Mouse (Mus musculus) 416B (cell line): ENCODE data around the gene Gm4131.

Source experiments
- DNase-seq: peaks from one replicate; pipeline ENCODE4 v3.0.0; 2011; ENCODE audit warnings: low read depth

Gene Gm4131

DNA sequence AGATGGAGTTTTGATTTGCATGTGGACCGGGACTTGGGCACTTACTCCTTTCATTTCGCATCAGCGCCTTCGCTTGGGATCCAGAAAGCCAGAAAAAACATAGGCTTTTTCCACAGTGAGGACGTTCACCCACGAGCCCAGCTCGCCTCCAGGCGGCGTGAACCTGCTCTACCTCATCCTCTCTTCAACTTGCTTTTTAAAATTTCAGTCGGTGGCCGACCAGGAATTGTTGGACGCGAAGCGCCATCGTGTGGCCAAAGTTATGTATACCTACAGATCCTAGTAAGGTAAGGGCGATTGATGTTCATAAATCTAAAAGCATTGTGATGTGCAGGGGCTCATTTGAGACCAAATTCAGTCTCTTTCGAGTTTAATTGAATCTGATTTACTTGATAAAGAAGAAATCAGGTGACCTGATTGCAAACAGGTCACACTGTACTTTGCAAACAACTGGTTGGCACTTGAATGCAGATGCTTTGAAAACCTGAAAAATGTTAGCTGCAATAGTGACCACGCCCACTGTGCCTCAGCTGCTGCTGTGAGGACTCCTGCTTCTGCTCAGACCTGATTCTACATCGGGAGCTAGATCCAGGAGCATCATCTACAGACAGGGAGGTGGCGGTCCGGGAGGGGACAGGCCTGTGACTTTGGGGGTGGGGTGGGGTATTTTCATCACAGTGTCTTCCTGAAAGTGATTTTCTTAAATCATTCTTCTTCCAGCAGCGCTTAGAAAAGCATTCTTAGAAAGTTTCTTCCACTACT, 109.1 kb downstream of the Gm4131 start:
- peak; percentile 81 for DNase-seq

DNA sequence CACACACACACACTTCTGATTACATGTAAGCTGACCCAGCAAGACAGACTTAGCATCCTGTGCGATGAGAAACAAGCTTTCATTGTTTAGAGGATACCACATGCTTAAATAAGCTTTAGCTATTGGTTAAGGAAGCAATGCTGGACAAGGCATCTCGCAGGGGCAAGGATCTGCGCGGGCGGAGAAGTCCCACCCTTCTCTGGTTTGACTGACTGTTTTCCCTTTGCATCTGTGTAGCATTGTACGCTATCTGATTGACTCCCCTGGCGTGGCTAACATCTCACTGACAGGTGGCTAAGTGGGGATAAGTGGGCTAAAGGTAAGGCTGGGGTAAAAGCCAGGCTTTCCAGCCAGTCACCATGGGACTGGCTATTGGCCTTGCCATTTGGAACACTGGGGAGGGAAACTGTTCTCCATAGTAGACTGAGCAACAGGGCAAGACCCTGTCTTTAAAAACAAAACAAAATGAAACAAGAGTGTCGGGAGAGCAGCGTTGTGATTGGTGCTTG, 110.4 kb downstream of the Gm4131 start, which contains the start of gene Gucy1b2:
Gene Gucy1b2 (minus strand): TSS at position 51 of the 509 bp plus-strand sequence.
- no peak for DNase-seq

DNA sequence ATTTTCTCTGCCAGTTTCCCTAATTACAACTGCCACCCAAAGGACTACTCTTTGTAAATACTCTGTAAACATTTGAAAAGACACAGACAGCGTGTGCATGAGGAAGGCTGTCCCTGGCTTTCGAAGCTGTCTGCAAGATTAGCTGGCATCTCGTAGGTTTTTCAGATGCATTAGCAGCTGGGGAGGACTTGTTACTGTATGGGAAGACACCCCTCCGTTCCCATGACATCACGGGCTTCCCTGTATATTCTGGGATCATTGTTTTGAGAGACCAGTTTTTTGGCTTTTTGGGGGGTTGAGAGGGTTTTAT, 111.2 kb downstream of the Gm4131 start:
- DNase-seq: no peak

DNA sequence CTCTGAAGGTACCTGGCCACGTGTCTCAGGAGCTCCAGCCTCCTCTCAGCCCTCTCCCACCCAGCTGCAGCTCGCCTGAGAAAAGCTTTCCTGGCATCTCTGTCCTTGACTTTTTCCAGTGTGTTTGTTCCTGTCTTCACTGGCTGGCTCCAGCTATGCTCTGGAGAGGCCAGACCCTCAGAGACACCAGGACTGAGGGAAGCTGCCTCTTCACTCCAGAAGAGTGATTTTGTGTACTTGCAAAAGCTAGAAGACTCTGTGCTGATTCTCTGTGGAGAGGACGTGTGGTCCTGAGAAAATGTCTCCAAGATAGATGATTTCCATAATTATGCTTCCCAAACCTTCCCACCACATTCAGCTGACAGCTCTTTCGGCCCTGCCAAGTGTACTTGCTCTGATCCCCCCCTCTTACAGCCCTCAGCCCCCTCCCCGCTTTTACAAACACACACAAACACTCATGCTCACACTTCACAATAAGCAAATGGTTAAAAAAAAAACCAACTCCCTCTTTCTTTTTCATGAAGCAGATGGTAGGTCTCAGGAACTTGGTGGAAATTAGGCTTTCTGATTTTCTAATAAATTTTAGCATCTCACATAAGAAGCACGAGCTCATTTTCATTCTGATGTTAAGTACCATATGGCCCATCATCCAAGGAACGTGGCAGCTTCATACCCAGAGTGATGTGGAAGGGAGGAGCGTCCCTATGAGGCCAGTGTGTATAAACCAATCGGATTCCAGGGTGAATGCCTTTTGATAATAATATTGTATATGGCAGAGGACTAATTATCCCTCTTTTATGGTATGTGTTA, 111.8 kb downstream of the Gm4131 start:
- no peak for DNase-seq

DNA sequence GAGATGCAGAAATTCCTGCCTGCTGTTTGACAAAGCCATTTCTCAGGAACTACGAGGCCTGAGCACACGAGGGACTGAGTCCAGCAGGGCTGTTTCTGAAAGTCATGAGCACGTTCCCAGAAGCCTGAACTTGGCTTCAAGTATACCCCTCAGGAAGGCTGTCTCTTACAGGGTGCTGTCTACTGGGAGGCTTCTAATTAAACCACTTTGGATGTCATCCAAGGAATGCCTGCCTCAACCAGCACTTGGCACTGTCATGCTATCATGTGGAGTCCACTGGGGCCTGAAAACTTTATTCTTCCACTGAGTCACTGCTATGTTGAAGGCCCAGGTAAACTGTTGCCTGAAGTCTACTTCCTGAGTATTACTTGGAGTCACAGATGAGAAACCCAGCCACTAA, 112.6 kb downstream of the Gm4131 start:
- DNase-seq: no peak

DNA sequence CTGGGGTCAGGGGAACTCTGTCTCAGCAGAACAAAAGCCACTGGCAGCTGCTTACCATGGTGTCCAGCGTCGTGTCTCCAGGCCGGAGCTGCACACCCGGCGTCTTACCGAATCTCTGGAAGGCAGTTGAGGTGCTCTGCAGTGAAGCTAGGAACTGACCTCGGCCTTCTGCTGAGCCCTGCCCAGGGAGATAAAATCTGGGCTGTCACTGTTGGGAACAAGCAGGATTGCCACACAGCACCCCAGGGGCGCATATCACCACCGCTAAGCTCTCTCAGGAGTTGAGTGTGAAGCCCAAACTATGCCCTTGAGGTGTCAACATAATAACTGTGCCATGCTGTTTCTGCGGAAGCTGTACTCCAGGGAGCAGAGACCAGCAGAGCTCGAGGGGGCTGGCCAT, 113.4 kb downstream of the Gm4131 start:
- no peak for DNase-seq

DNA sequence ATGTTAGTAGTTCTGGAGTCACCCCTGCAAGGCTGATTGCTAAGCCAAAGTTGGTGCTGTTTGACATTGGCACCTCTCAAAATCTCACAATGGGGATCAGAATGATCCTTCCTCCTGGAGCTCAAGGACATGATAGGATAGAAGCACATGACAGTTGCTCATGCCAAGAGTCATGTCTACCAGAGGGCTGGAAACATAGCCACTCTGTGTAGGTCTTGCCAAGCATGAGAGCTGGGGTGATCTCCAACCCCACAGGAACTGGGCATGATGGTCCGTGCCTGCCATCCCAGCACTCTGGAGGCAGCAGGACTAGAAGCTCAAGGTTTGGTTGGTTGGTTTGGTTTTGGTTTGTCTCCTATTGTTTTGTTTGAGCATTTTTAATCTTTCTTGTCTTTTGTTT, 116.0 kb downstream of the Gm4131 start:
- no peak for DNase-seq

DNA sequence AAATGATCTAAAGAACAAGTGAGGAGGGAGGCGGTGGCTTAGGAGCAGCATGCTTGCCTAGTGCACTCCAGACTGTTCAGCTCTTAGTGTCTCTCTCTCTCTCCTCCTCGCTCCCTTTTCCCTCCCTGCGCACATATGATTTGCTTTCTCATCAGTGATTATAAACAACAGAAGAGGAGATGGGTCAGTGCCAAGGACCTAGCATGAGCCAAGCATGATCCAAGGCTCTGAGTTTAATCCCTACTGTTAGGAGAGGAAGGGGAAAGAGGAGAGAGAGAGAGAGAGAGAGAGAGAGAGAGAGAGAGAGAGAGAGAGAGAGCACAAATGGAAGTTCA, 119.5 kb downstream of the Gm4131 start:
- DNase-seq: no peak

DNA sequence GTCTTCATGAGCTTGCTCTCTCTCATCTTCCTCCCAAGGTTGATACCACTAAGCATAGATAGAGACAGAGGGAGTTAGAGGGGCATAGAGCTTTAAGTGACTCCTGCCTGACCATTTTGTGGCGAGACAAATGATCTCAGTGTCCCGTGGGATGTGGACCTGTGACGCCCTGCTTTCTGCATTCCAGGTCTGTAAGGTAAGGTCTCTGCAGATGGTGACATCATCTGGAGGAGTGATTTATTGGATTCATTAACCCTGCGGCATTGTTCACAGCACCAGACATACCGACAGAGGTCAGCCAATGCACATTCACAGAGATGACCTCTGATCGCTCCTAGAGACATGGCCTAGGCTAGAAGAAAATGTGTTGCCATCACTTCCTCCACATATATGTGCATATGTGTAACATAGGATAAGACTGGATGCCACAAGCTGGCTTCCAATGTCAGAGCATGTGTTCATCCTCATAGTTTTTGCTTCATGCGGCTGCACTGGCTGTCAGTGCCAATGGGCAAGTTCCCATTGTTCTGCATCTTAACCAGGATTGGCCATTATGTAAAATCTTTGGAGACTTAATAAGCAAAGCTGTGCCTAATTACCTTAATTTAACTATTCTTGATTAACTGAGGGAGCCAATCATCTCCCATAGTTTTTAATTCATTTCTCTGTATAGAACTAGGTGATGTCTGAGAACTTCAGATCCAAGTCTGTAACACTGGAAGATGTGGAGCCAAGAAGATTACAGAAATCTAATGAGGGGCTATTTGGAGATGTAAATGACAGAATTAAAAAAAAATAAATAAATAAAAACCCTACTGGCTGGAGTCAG, 120.1 kb downstream of the Gm4131 start:
- no peak for DNase-seq

DNA sequence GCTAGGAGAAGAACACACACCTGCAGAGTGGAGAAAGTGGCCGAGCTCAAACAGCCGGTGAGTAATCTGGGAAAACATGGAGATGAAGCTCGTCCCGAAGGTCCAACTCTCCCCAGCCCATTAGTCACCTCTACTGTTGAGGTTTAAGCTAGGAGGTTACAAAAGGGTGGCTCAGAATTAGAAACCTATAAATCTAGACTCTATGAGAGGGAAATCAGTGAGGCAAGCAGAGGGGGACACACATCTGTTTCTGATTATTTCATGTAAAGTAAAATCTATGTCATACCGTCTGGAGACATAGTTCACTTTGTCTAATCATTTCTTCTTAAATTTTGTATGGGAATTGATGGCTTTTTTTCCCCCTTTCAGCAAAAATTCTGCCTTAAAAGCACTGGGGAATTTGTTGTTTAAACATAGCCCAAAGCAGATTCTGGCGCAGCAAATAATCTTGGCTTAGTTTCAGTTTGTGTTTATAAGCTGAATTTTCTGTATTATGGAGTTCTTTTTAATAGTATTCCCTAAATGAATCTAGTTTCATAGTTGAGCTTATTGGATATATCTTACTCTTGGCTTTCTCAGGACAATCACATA, 122.8 kb downstream of the Gm4131 start:
- DNase-seq: no peak

DNA sequence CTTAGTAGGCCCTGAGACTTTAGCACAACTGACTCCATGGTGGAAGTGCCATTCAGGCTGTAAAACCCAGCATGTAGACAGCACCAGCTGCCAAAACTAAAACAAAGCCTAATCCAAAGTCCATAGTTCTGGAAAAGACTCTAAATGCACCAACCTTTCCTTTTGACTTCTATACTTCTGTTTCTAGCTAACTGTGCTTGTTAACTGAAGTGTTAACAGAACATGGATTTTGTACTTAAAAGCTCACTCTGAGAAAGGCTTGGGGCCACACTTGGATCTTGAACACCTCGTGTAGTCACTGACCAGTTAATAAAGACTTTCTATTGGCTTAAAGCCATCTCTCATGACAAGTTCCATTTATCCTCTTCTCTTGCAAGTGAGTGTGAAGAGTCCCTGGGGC, 123.8 kb downstream of the Gm4131 start:
- DNase-seq: no peak

DNA sequence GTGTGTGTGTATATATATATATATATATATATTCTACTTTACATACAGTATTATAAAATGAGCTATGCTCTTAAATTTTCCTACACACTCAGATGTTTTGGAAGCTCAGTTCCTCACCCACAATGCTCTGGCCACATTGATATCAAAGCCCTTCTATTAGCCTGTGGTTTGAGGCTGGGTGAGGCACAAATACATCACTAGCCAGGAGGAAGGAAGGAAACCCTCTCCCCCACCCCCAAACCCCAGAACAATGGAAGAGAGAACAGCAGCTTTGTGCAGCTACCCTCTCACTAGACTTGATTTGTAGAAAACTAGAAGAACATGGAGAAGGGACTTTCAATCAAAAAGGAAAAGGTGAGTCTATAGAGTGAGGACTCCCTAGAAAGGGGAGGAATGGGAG, 126.7 kb downstream of the Gm4131 start:
- DNase-seq: peak; percentile 38

DNA sequence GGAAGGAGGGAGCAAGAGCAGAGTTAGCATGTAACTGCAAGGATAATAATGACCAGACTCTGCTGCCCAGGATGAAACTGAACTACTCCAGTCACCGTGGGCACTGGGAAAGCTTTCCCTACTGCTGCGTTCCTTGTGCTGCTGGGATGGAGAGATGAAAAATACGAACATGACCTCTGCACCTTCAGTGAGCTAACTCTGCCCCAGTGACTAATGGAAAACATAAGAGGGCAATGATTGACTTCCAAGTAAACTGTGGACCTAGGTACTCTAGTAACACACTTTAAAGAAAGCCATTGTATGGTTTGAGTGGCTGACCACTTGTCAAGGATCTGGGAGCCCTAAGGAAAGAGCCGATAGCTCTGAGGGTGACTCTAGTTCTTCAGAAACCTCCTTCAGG, 128.5 kb downstream of the Gm4131 start:
- DNase-seq: no peak

DNA sequence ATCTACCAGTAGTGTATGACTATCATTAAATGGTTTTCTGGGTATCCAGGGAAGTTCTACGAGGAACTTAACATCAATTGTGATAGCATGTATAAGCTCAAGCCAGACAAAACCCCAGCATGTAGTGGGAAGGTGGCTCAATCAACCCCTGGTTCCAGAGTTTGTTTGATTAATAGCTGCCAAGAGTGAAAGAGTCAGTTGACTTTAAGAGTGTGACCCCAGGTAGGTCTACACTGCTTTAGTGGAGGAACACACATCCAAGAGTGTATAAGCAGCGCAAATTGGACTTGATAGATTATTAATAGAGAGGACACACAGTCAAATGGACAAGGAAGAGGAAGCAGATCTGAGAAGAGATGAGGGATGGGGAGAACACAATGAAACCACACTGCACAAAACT, 128.9 kb downstream of the Gm4131 start:
- DNase-seq: no peak

DNA sequence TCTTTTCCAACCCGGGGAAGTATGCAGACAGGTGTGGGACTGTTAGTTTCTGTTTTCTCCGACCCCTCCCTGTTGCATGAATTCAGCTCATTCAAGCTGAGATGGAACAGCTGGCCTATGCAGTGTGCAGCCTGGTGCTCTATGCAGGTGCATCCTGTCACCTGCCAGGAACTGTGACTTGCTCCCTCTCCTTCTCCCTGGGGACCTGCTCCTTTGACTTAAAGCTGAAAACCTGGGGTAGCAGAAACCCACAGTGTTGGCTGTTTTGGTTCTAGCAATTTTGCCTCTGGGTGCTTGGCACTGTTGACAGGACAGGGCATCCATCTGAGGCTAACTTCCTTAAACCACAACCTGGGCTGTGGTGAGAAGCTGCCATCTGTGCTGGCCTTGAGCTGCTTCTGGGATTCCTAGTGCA, 141.4 kb downstream of the Gm4131 start:
- DNase-seq: no peak

DNA sequence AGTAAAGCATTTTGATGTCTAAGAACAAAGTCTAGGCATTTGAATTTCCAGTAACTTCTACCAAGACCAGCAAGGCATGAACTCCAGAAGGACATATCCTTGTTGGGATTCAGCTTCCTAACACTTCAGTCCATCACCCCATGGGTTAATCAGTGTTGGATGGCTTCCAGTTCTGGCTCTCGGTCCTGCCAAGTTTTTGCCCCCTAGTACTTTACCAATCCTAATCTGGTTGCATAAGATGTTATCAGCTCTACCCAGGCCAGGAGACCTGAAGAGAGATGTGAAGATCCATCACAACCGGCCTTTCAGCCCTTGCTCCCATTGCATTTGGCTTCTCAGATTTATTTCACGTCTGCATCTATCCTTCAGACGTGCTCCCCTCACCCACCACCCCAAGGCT, 144.5 kb downstream of the Gm4131 start:
- no peak for DNase-seq

DNA sequence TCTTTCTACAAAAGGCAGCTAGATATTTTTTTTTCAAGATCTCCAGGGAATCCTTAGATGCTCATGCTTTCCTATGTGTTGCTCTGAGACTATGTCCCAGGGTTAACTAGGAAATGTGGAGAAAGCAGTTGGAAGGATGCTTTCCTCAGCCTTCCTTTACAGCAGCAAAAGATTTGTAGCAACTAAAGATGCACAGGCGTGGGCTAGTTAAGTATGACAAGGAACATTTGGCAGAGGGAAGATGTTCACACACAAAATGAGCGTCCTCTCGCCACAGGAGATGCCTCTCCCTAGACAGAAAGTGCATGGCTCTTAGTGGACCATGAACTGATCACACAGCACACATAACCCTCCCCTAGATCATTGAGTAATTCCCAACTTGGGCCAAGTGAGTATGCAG, 149.2 kb downstream of the Gm4131 start:
- DNase-seq: no peak

DNA sequence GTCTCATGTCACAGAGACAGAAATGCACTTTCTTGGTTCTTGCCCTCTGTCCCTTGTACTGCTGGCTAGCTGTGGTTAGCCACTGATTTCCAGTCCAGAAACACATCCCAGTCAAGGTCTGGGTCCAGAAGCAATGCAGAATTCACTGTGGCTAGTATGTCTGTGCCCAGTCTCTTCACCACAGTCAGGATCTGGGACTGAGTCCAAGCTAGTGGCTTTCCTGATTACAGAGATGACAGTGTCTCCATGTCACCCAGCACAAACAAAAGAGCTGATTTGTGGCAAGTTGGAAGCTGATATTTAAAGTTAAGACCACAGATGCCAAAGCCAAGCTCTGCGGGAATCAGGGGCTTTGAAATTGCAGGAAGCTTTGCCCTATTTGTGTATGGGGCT, 150.0 kb downstream of the Gm4131 start:
- DNase-seq: peak; percentile 64

DNA sequence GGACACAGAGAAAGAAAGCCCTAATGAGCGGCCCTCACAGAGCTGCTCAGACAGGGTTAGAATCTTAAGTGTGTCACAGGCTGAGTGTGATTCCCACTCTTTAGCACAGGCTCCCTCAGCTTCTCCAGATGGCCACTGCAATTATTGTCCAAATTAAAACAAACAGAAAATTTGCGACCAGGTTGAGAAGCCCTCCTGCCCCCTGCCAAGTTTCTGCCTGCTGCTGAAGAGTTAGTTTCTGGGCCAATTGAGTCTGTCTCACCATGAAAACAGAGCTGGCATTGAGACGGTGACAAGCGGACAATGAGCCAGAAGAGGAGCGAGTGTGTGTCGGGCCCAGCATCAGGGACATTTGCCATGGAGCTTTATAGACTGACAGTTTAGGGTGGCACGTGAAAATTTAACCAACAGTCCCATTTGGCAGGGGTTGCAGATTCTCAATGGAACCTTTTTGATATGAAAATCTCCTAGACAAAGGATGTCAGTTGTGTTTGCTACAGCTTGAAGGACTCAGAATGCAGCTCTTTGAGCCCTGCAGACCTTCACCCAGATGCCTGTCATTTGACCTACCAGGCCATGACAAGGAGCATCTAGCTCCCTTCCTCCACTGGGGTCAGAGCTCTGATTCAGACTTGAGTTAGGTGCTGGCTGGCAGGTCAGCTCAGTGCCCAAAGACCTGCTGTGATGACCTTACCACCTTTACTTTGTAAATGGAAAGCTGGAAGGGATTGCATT, 150.5 kb downstream of the Gm4131 start:
- no peak for DNase-seq
